Mouse (Mus musculus) gastrocnemius, postnatal 14 days (tissue): ENCODE results near the gene Gprc5a. TPM values are rescaled to one million over a fixed set of nuclear protein-coding genes. Genes with fewer than 3 reads are reported as not detected.

Experiments
- DNase-seq: peaks from one replicate; pipeline ENCODE4 v3.0.0; 2021; ENCODE audit warnings: mixed read lengths
- intact Hi-C: fragments of 180-260 bp; cut with DNase I; formaldehyde crosslinking; loops from one replicate; pipeline ENCODE4 v1.15.1; 2025; ENCODE audit warnings: low total_unique reads
- total RNA-seq, 2 experiments: library from RNA; stranded (reverse); gene quantifications; 2 replicates each; pipeline ENCODE4 v1.2.3; 2021

The Gprc5a gene
- total RNA-seq, 2 experiments from 2014 or later = 0.41 to 0.66 TPM

DNA sequence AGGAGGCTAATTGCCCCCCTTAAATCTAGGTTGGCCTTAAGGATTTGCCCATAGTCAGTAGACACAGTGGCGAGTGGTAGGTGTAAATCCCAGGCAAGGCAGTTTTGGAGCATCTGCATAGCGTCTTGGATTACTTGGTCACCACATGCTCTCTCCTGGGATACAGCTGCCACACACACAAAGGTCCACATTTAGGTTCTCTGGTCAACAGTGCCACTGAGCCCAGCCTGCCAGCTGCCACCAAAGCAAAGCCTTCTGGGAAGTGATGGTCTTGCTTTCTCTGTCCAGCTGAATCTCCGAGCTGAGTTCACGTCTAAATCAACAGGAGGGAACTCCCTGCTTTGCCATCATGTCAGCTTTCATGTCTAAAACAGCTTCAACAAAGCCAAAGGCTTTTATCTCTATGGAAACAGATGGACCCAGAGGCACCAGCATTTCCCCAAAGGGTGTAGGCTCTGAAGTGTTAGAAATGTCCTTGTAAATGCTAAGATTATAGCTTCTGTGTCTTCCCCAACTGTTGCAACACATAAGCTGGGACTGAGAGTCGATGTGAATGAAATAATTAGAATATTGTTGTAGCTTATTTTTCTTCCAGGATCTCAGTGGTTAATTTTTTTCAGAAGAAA, 59.4 kb downstream of the Gprc5a start:
- DNase-seq = no peak
- intact Hi-C loops = no loop called here

DNA sequence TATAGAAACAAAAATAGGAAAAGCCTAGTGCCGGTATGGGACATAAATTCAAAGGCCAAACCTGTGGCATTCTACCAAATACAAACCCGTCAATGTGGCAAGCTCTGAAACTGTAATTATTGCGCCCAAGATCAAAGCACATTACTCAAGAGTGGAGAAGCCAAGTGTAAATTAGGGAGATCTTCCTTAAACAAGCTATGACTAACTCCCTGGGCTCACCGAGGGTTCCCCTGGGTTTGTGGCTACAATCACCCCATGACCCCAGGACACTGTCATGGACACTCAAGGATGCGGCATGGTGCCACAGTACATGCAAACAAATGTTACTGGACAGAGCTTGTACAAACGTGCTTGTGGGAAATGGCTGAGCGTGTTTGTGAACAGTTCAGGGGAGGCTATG, 67.6 kb downstream of the Gprc5a start:
- no peak for DNase-seq
- intact Hi-C loops = no loop called here

DNA sequence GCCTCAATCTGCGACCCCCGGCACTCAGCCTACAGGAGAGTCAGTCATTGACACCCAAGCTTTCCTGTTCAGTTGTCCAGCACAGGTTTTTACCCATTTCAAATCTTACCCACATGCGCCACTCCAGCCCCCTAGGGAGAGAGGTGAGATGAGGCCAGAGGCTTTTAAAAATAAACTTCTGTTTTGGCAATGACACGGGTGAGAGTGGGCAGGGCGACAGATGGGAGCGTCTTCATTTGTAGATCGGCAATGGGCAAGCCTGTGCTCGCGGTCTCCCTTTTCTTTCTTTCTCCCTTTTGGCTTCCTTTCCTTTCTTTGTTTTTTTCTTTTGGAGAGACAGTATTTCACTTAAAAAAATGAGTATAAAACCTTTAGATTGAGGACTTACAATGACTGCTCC, 68.0 kb downstream of the Gprc5a start:
- no peak for DNase-seq
- intact Hi-C loops = no loop called here

Other genes starting within 250 kb of the Gprc5a start
- gene Crebl2, start 235.5 kb upstream of the Gprc5a start, total RNA-seq = 1 to 10 TPM; 3.5 to 5.0 TPM
- 1 to 10 TPM; 5.5 to 5.8 TPM for gene Gpr19, start 167.1 kb upstream of the Gprc5a start, total RNA-seq
- gene Cdkn1b, start 145.2 kb upstream of the Gprc5a start, total RNA-seq = 10 to 100 TPM; 42.0 to 42.4 TPM
- gene Apold1, start 83.9 kb upstream of the Gprc5a start, total RNA-seq = 1 to 10 TPM; 2.7 to 2.8 TPM
- 10 to 100 TPM; 30.2 to 33.0 TPM for gene Ddx47, start 54.0 kb upstream of the Gprc5a start, total RNA-seq
- gene Gprc5d, start 52.6 kb downstream of the Gprc5a start, total RNA-seq = not detected
- 1 to 10 TPM; 2.5 to 3.1 TPM for gene Fam234b, start 132.3 kb downstream of the Gprc5a start, total RNA-seq
- gene Hebp1, start 132.4 kb downstream of the Gprc5a start, total RNA-seq = 10 to 100 TPM in 1 of 2 experiments, 1 to 10 TPM in 1; 9.7 to 10.3 TPM
- under 1 TPM in 1 of 2 experiments, not detected in 1; 0.29 TPM for gene Gsg1, start 188.7 kb downstream of the Gprc5a start, total RNA-seq
- not detected for gene Pbp2, start 244.8 kb downstream of the Gprc5a start, total RNA-seq